Mouse (Mus musculus) E14TG2a.4 (cell line): ENCODE measurements around the gene Hist2h2aa2.
A peak's percentile ranks its signal among the peaks of the same experiment; 100 is the strongest.
"Not testable (repeated sequence)": the region's sequence is repeated elsewhere in the genome, so short reads cannot be mapped to it uniquely, and the experiment has no call there.

Experiments used
- H3K27me3 ChIP-seq: 2 replicates; pipeline ENCODE4 v1.6.1; 2014; ENCODE audit warnings: low read length, control low read depth; ENCODE audit not compliant: insufficient read depth
- H3K36me3 ChIP-seq: 2 replicates; pipeline ENCODE4 v1.6.1; 2014; ENCODE audit warnings: low read length, control low read depth; ENCODE audit not compliant: insufficient read depth
- H3K4me1 ChIP-seq: replicated peaks from 2 replicates; pipeline ENCODE4 v1.6.1; 2014; ENCODE audit warnings: low read depth, low read length, control low read depth
- H3K4me3 ChIP-seq: replicated peaks from 2 replicates; pipeline ENCODE4 v1.5.1; 2014; ENCODE audit warnings: mild to moderate bottlenecking, low read length
- H3K9me3 ChIP-seq: 2 replicates; pipeline ENCODE4 v1.6.1; 2014; ENCODE audit warnings: low read length, control low read depth
- CTCF ChIP-seq: conservative IDR thresholded peaks from 2 replicates; pipeline ENCODE4 v1.5.1; 2014; ENCODE audit warnings: low read length
- NANOG ChIP-seq: IDR thresholded peaks from 2 replicates; pipeline ENCODE4 v1.6.1; 2014; ENCODE audit warnings: borderline replicate concordance, low read length, mixed read lengths
- POU5F1 ChIP-seq: IDR thresholded peaks from 2 replicates; pipeline ENCODE4 v1.6.1; 2014; ENCODE audit warnings: low read length, borderline replicate concordance

The Hist2h2aa2 gene

GRCm38 (mm10) chr3:96250890-96251289 is 10.8 kb upstream of the Hist2h2aa2 start:
- peaks cover 45% of the 10 kb centered on the region for H3K4me1 ChIP-seq
- H3K36me3 ChIP-seq = peaks cover 8% of the 10 kb centered on the region; the same call in 1 of the 2 replicates
- H3K27me3 ChIP-seq = no peaks in the 10 kb centered on the region
- TF ChIP-seq POU5F1 (no peak), CTCF (no peak), NANOG (no peak)
- no peak overlapping the region for H3K4me3 ChIP-seq
- H3K9me3 ChIP-seq = no peaks in the 10 kb centered on the region

- Histone ChIP-seq H3K36me3 (peaks cover 8% of the 10 kb centered on the region; the same call in 1 of the 2 replicates), H3K4me3 (peak overlapping the region; percentile 78), H3K9me3 (no peaks in the 10 kb centered on the region), H3K27me3 (no peaks in the 10 kb centered on the region), H3K4me1 (peaks cover 37% of the 10 kb centered on the region)
- TF ChIP-seq CTCF = no peak
Measured at GRCm38 (mm10) chr3:96249034-96249345, 8.9 kb upstream of the Hist2h2aa2 start.

GRCm38 (mm10) chr3:96248141-96249033 is 8.3 kb upstream of the Hist2h2aa2 start:
- Histone ChIP-seq H3K27me3 (no peaks in the 10 kb centered on the region), H3K4me3 (peak overlapping the region; percentile 78), H3K4me1 (peaks cover 43% of the 10 kb centered on the region), H3K36me3 (peaks cover 8% of the 10 kb centered on the region; the same call in 1 of the 2 replicates), H3K9me3 (no peaks in the 10 kb centered on the region)
- TF ChIP-seq NANOG (no peak), CTCF (no peak), POU5F1 (no peak)

GRCm38 (mm10) chr3:96247356-96248140 is 7.5 kb upstream of the Hist2h2aa2 start:
- peaks cover 8% of the 10 kb centered on the region; the same call in 1 of the 2 replicates for H3K36me3 ChIP-seq
- H3K4me3 ChIP-seq = peak overlapping the region; percentile 78
- H3K9me3 ChIP-seq = no peaks in the 10 kb centered on the region
- TF ChIP-seq CTCF (no peak), POU5F1 (no peak), NANOG (no peak)
- no peaks in the 10 kb centered on the region for H3K27me3 ChIP-seq
- peaks cover 51% of the 10 kb centered on the region for H3K4me1 ChIP-seq

- peaks cover 62% of the 10 kb centered on the region for H3K4me1 ChIP-seq
- H3K36me3 ChIP-seq, H3K27me3 ChIP-seq, H3K9me3 ChIP-seq: not testable (repeated sequence)
- peak within 1 kb of the TSS; percentile 78 for H3K4me3 ChIP-seq
Measured at GRCm38 (mm10) chr3:96246427-96246856, 6.4 kb upstream of the Hist2h2aa2 start, which contains the start of gene Hist2h3c1. Gene Hist2h3c1 (plus strand): TSS chr3:96246685.

- H3K36me3 ChIP-seq, H3K27me3 ChIP-seq, H3K9me3 ChIP-seq, H3K4me3 ChIP-seq: not testable (repeated sequence)
- peaks cover 66% of the 10 kb centered on the region for H3K4me1 ChIP-seq
Measured at GRCm38 (mm10) chr3:96246018-96246417, 5.9 kb upstream of the Hist2h2aa2 start.

- H3K27me3 ChIP-seq, H3K36me3 ChIP-seq, H3K9me3 ChIP-seq: not testable (repeated sequence)
- Histone ChIP-seq H3K4me3 (peak within 1 kb of the TSS; percentile 82), H3K4me1 (peaks cover 62% of the 10 kb centered on the region)
Measured at GRCm38 (mm10) chr3:96245003-96245886, 5.2 kb upstream of the Hist2h2aa2 start, which contains the start of gene Hist2h2aa1. Gene Hist2h2aa1 (plus strand): TSS chr3:96245497.

- H3K9me3 ChIP-seq = no peaks in the 10 kb centered on the region
- H3K4me3 ChIP-seq = peak overlapping the region; percentile 82
- TF ChIP-seq POU5F1 (no peak), CTCF (no peak), NANOG (no peak)
Measured at GRCm38 (mm10) chr3:96243921-96244572, 4.0 kb upstream of the Hist2h2aa2 start.

More at GRCm38 (mm10) chr3:96243921-96244572, 4.0 kb upstream of the Hist2h2aa2 start:
- peaks cover 50% of the 10 kb centered on the region for H3K4me1 ChIP-seq
- peaks cover 6% of the 10 kb centered on the region; the same call in 1 of the 2 replicates for H3K36me3 ChIP-seq
- no peaks in the 10 kb centered on the region for H3K27me3 ChIP-seq
